Mouse (Mus musculus): Measurements from ENCODE around the gene Pmepa1. TPM values are rescaled to one million over a fixed set of nuclear protein-coding genes. Genes with fewer than 3 reads are reported as not detected.

The Pmepa1 gene
- total RNA-seq, 2 experiments from 2014 or later = 27.1 to 27.4 TPM

GRCm38 (mm10) chr2:173278846-173279580 is 2.7 kb upstream of the Pmepa1 start:
- no peak for DNase-seq
- intact Hi-C loops (cut with DNase I) = loop anchor here (10.0 kb wide), 1 partner anchor 376 kb away; the partner anchor contains the start of gene Rab22a

GRCm38 (mm10) chr2:173276859-173277258 is 526 bp upstream of the Pmepa1 start:
- intact Hi-C loops (cut with DNase I) = loop anchor here (2.0 to 10.0 kb wide), 2 partner anchors 58 to 378 kb away; partner anchors contain the start of gene Rab22a
- no peak for DNase-seq

GRCm38 (mm10) chr2:173275343-173276201 is 761 bp downstream of the Pmepa1 start:
- intact Hi-C loops (cut with DNase I) = loop anchor here (2.0 to 10.0 kb wide), 3 partner anchors 45 to 379 kb away; partner anchors contain the start of gene Rab22a
- peak; percentile 74 to 83 for DNase-seq

- no peak for DNase-seq
- intact Hi-C loops (cut with DNase I) = loop anchor here (2.0 to 10.0 kb wide), 2 partner anchors 44 to 380 kb away; partner anchors contain the start of gene Rab22a
These were observed 1.6 kb downstream of the Pmepa1 start for GRCm38 (mm10) chr2:173274428-173275342.

- no peak for DNase-seq
- intact Hi-C loops (cut with DNase I) = loop anchor here (2.0 to 10.0 kb wide), 3 partner anchors 17 to 381 kb away; partner anchors contain the start of gene Rab22a
These were observed 2.4 kb downstream of the Pmepa1 start for GRCm38 (mm10) chr2:173273885-173274284.

- no peak for DNase-seq
- intact Hi-C loops (cut with DNase I) = loop anchor here (2.0 to 10.0 kb wide), 2 partner anchors 16 to 382 kb away; partner anchors contain the start of gene Rab22a
These were observed 3.9 kb downstream of the Pmepa1 start for GRCm38 (mm10) chr2:173272354-173272900.

GRCm38 (mm10) chr2:173271541-173271940 is 4.8 kb downstream of the Pmepa1 start:
- intact Hi-C loops (cut with DNase I) = loop anchor here (10.0 kb wide), 1 partner anchor 383 kb away; the partner anchor contains the start of gene Rab22a
- DNase-seq = no peak

GRCm38 (mm10) chr2:173270601-173271248 is 5.6 kb downstream of the Pmepa1 start:
- intact Hi-C loops (cut with DNase I) = loop anchor here (10.0 kb wide), 1 partner anchor 384 kb away; the partner anchor contains the start of gene Rab22a
- no peak for DNase-seq

GRCm38 (mm10) chr2:173270196-173270595 is 6.1 kb downstream of the Pmepa1 start:
- DNase-seq = no peak
- intact Hi-C loops (cut with DNase I) = loop anchor here (10.0 kb wide), 1 partner anchor 385 kb away; the partner anchor contains the start of gene Rab22a

GRCm38 (mm10) chr2:173267562-173267961 is 8.8 kb downstream of the Pmepa1 start:
- intact Hi-C loops (cut with DNase I) = no loop called here
- no peak for DNase-seq

GRCm38 (mm10) chr2:173266349-173267112 is 9.8 kb downstream of the Pmepa1 start:
- intact Hi-C loops (cut with DNase I) = no loop called here
- DNase-seq = no peak

GRCm38 (mm10) chr2:173265468-173266265 is 10.7 kb downstream of the Pmepa1 start:
- intact Hi-C loops (cut with DNase I) = no loop called here
- DNase-seq = no peak

GRCm38 (mm10) chr2:173264467-173265128 is 11.7 kb downstream of the Pmepa1 start:
- intact Hi-C loops (cut with DNase I) = no loop called here
- DNase-seq = no peak

GRCm38 (mm10) chr2:173263636-173264330 is 12.6 kb downstream of the Pmepa1 start:
- intact Hi-C loops (cut with DNase I) = no loop called here
- no peak for DNase-seq

- peak in 1 of 2 experiments; percentile 58 for DNase-seq
- intact Hi-C loops (cut with DNase I) = no loop called here
These were observed 14.8 kb downstream of the Pmepa1 start for GRCm38 (mm10) chr2:173261497-173261896.

GRCm38 (mm10) chr2:173258459-173259091 is 17.8 kb downstream of the Pmepa1 start:
- intact Hi-C loops (cut with DNase I) = no loop called here
- no peak for DNase-seq
